Mouse (Mus musculus) thymus, adult 2 months (tissue): Measurements from ENCODE around the gene Bcap31.

Experiments
- CTCF ChIP-seq: fragments of 200-500 bp; IDR thresholded peaks from 2 replicates; pipeline ENCODE4 v1.5.1; 2012; ENCODE audit warnings: mild to moderate bottlenecking, control low read depth, low read length, moderate library complexity, borderline replicate concordance; ENCODE audit not compliant: control insufficient read depth, poor library complexity, insufficient read depth; ENCODE audit errors: extremely low read depth
- POLR2A ChIP-seq: fragments of 200-500 bp; IDR thresholded peaks from 2 replicates; pipeline ENCODE4 v1.6.1; 2012; ENCODE audit warnings: mild to moderate bottlenecking, low read length, control low read depth, moderate library complexity; ENCODE audit not compliant: control insufficient read depth, poor library complexity, insufficient read depth; ENCODE audit errors: extremely low read depth

DNA sequence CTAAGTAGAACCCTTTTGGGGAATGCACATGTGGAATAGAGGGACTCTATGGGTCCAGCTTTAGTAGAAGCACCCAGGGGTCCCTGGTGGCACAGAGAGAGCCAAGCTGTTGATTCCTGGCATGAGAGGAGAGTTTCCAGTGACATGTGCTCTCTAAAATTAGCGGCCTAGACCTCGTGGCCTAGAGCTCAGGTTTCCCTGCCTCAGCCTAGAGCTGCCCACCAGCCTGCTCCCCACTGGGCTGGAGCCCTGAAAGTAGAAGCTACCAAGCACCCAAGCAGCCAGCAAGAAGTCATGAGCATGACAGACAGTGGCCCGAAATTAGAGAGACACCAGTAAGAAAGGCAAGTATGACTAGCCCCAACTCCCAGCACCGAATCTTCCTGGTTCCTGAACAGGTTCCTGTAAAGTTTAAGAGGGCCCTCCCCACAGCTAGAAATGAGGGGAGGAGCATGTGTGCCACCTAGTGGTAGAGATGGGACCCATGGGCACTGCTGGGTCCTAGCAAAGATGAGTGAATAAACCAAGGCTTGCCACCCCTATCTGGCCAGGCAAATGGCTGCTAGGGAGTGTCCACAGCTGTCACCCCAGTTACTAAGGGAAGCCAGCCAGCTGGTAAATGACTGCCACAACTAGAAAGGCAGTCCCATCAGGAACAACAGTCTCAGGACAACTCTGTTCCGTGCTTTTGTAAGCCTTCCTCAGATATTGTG is 24.9 kb downstream of the Bcap31 start:
- TF ChIP-seq CTCF, result no peak
- TF ChIP-seq POLR2A, result no peak
